Mouse (Mus musculus): ENCODE results near the gene Fam160a1.

GRCm38 (mm10) chr3:85777356-85777755 lies 39.7 kb downstream of the Fam160a1 start:
- TF ChIP-seq CTCF (IDR thresholded peaks at IDR 0.05; ENCODE audit: borderline replicate concordance, insufficient read depth, low read depth, low read length): no peak
- TF ChIP-seq POLR2A (IDR thresholded peaks at IDR 0.05; ENCODE audit: borderline replicate concordance, insufficient read depth, low read length): no peak

All from cerebellum, adult 2 months (tissue).